Mouse (Mus musculus) kidney, postnatal 4 days (tissue): ENCODE results near the gene Mrps22.
A peak's percentile ranks its signal among the peaks of the same experiment; 100 is the strongest.

Source experiments
- DNase-seq, 2 experiments: peaks; one replicate each; pipeline ENCODE4 v3.0.0; 2021; ENCODE audit warnings: mixed read lengths in 2 of 2

Gene Mrps22

DNA sequence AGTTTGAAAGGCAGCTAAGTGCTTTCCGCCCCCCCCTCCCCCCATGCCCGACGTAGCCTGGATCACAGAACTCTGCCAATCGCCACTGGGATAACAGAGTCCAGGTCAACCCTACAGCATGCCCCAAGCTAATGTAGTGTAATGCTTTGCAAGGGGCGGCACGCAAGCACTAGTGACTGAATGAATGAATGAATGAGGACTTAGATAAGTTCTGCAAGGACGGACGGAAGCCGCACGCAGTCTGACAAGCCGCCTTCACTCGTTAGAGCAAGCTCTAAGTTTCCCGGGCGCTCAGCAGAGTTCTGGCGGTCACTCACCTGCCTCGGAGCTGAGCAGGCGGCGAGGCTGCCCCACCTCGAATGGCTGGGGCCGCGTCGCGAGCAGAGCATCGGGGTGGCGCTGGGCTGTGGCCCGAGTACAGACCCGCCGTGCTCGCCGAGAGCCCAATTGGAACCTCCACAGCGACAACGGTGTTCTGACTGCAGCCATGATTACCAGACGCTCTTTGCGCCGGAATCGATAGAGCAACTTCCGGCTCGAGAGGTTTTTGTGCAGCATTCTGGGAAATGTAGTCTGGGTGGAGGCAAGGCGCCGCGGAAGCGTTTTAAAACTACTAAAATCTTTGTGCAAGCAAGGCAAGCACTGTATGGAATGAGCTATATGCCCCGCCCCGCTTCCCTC, at the start of gene Mrps22:
Gene Mrps22 (minus strand): TSS at position 505 of the 681 bp plus-strand sequence.
- DNase-seq, result peak; percentile 80 to 87

GRCm38 (mm10) chr9:98650547-98650946, 49.1 kb upstream of the Mrps22 start:
- DNase-seq, result no peak

DNA sequence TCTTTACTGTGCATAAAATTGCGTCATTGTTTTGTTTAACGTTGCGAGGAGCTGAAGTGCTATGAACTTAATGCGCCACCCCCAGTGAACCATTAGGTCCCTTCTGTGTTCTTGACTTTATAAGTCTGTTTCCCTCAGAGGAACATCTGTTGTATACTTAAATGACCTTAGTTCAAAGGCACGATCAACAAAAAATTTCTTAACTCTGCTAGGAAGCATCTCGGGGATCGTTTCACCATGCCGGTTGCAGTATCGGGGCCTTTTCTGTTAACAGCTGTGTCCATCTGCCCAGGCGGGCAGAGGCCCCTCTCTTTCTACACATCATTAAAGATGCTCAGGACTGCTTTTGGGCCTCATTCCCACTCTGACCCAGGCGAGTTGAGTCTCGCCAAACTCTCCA, 46.0 kb upstream of the Mrps22 start:
- DNase-seq, result peak in 1 of 2 experiments; percentile 13

- DNase-seq, result peak; percentile 85 to 88
Observed at GRCm38 (mm10) chr9:98645750-98646149, 44.3 kb upstream of the Mrps22 start.

- no peak for DNase-seq
Observed at GRCm38 (mm10) chr9:98642126-98642525, 40.7 kb upstream of the Mrps22 start.

- peak in 1 of 2 experiments; percentile 16 for DNase-seq
Observed at GRCm38 (mm10) chr9:98633287-98634162, 32.1 kb upstream of the Mrps22 start.

DNA sequence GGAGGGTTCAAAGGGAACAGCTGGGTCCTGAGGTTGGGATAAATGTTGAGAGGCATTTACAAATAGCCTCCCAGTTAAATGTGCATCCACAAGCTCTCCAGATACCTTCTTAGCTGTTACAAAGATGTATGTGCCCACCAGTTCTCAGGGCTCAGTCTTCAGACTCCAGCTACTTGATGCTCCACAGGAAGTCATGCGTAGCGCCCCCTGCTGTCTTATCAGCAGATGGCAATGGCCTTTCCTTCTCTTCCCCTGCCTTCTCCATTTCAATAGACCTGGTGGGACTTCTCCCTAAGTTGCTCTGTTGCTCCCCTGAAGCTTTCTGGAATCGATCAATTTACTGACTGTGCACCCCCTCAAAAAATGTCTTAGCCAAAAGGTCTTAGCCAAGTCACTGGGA, 27.0 kb upstream of the Mrps22 start:
- no peak for DNase-seq

GRCm38 (mm10) chr9:98604896-98605295, 3.4 kb upstream of the Mrps22 start:
- no peak for DNase-seq

- DNase-seq, result no peak
Observed at GRCm38 (mm10) chr9:98601837-98602359, 438 bp upstream of the Mrps22 start.

GRCm38 (mm10) chr9:98600094-98600493, 1.4 kb downstream of the Mrps22 start:
- no peak for DNase-seq

DNA sequence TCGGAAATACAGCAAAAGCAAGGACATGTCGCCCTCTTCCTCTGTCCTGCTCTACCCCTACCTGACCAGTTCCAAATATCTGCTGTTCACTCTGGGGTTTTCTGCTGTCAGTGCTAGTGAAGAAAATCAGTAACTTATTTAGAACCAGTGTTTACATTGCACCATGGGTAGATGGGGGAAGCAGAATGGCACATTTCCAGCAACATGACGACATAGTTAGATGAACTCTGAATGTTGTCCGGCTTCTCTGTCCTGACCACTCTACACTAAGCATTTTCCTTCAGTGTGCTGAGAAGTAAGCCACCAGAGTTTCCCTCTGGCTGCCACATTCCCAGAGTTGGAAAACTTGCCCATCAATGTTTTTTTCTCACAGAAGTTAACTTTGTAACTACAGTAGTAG, 17.6 kb downstream of the Mrps22 start:
- no peak for DNase-seq

- DNase-seq, result peak; percentile 99
Observed at GRCm38 (mm10) chr9:98563137-98564126, 38.0 kb downstream of the Mrps22 start, which contains the start of gene Copb2. TSS of gene Copb2 (plus strand) at chr9:98563721.

DNA sequence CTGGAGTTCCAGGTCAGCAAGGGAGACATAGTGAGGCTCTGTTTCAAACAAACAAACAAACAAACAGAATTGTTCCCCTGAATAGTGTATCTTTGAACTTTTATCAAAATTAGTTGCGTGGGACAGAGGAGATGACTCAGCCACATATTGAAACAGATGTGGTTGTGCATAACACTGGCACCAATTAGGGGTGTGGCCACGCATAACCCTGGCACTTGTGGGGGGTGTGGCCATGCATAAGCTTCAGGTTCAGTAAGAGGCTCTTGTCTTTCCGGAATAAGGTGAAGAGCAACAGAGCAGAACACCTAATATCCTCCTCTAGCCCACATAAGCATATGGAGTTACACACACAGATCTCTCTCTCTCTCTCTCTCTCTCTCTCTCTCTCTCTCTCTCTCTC, 57.4 kb downstream of the Mrps22 start:
- DNase-seq, result no peak
